Mouse (Mus musculus): Measurements from ENCODE around the gene Dzank1. TPM values are rescaled to one million over a fixed set of nuclear protein-coding genes. Genes with fewer than 3 reads are reported as not detected.

Dzank1 gene
- polyA plus RNA-seq, 1 experiment from 2014 or later: 1.2 TPM

DNA sequence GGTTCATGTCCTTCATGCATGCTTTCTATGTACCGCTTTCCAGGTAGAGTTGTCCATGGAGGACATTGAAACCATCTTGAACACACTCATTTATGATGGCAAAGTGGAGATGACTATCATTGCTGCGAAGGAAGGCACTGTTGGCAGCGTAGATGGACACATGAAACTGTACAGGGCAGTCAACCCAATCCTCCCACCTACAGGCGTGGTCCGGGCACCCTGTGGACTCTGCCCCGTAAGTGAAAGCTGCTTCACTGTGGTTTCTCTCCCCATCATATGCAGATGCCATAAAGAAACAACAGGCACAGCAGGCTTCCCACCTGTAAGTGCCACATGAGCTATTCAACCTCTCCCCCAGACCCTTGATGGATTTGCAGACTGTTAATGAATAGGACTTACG, 9.9 kb upstream of the Dzank1 start:
- Histone ChIP-seq H3K4me3 (ENCODE audit: low read depth, low read length) (no peak overlapping the region), H3K4me1 (ENCODE audit: insufficient read depth, low read depth, low read length) (no peaks in the 10 kb centered on the region), H3K9ac (replicated peaks; ENCODE audit: low read depth) (no peak overlapping the region), H3K36me3 (ENCODE audit: insufficient read depth, low read length) (peaks cover 47% of the 10 kb centered on the region; the same call in 1 of the 2 replicates), H3K27me3 (replicated peaks; ENCODE audit: insufficient read depth, low read length) (no peaks in the 10 kb centered on the region), H3K9me3 (ENCODE audit: low read length) (no peaks in the 10 kb centered on the region), H3K4me2 (replicated peaks; ENCODE audit: low read depth, low read length) (no peak overlapping the region), H3K27ac (ENCODE audit: low read length) (no peak overlapping the region)
- 91% methylated on average over 7 of the region's 7 CpGs for WGBS
- ATAC-seq: no peak
- DNase-seq (ENCODE audit: low spot score): no peak
- TF ChIP-seq CTCF (IDR thresholded peaks at IDR 0.05) (no peak), EP300 (IDR thresholded peaks at IDR 0.05) (no peak)

GRCm38 (mm10) chr2:144527821-144528174, 584 bp upstream of the Dzank1 start:
- WGBS: under 1% methylated on average over 25 of the region's 25 CpGs
- no peaks in the 10 kb centered on the region for H3K27me3 ChIP-seq (replicated peaks; ENCODE audit: insufficient read depth, low read length)
- H3K9ac ChIP-seq (replicated peaks; ENCODE audit: low read depth): peak overlapping the region; percentile 97
- peak overlapping the region; percentile 87 for H3K4me2 ChIP-seq (replicated peaks; ENCODE audit: low read depth, low read length)
- no peaks in the 10 kb centered on the region; the same call in 1 of the 2 replicates for H3K36me3 ChIP-seq (ENCODE audit: insufficient read depth, low read length)
- DNase-seq (ENCODE audit: low spot score) (peak; percentile 12), ATAC-seq (peak; percentile 25)
- H3K4me1 ChIP-seq (ENCODE audit: insufficient read depth, low read depth, low read length): no peaks in the 10 kb centered on the region
- H3K9me3 ChIP-seq (ENCODE audit: low read length): no peaks in the 10 kb centered on the region
- peak overlapping the region; percentile 92 for H3K27ac ChIP-seq (ENCODE audit: low read length)
- TF ChIP-seq EP300 (IDR thresholded peaks at IDR 0.05): no peak
- TF ChIP-seq CTCF (IDR thresholded peaks at IDR 0.05): no peak
- peak overlapping the region; percentile 93 for H3K4me3 ChIP-seq (ENCODE audit: low read depth, low read length)

GRCm38 (mm10) chr2:144525856-144526255, 1.4 kb downstream of the Dzank1 start:
- H3K4me2 ChIP-seq (replicated peaks; ENCODE audit: low read depth, low read length): no peak overlapping the region
- no peak overlapping the region for H3K4me3 ChIP-seq (ENCODE audit: low read depth, low read length)
- no peaks in the 10 kb centered on the region for H3K36me3 ChIP-seq (ENCODE audit: insufficient read depth, low read length)
- 58% methylated on average over 10 of the region's 10 CpGs for WGBS
- DNase-seq (ENCODE audit: low spot score): no peak
- no peaks in the 10 kb centered on the region for H3K4me1 ChIP-seq (ENCODE audit: insufficient read depth, low read depth, low read length)
- no peak for ATAC-seq
- H3K9me3 ChIP-seq (ENCODE audit: low read length): no peaks in the 10 kb centered on the region
- no peaks in the 10 kb centered on the region for H3K27me3 ChIP-seq (replicated peaks; ENCODE audit: insufficient read depth, low read length)
- H3K9ac ChIP-seq (replicated peaks; ENCODE audit: low read depth): no peak overlapping the region
- H3K27ac ChIP-seq (ENCODE audit: low read length): no peak overlapping the region
- TF ChIP-seq CTCF (IDR thresholded peaks at IDR 0.05): no peak
- TF ChIP-seq EP300 (IDR thresholded peaks at IDR 0.05): no peak

- no peak for ATAC-seq
- no peak overlapping the region for H3K9ac ChIP-seq (replicated peaks; ENCODE audit: low read depth)
- H3K36me3 ChIP-seq (ENCODE audit: insufficient read depth, low read length): no peaks in the 10 kb centered on the region
- no peak for DNase-seq (ENCODE audit: low spot score)
- no peak overlapping the region for H3K27ac ChIP-seq (ENCODE audit: low read length)
- no peaks in the 10 kb centered on the region for H3K9me3 ChIP-seq (ENCODE audit: low read length)
- no peaks in the 10 kb centered on the region for H3K4me1 ChIP-seq (ENCODE audit: insufficient read depth, low read depth, low read length)
- no peaks in the 10 kb centered on the region for H3K27me3 ChIP-seq (replicated peaks; ENCODE audit: insufficient read depth, low read length)
- no peak overlapping the region for H3K4me2 ChIP-seq (replicated peaks; ENCODE audit: low read depth, low read length)
- H3K4me3 ChIP-seq (ENCODE audit: low read depth, low read length): no peak overlapping the region
- TF ChIP-seq CTCF (IDR thresholded peaks at IDR 0.05): no peak
- no peak for TF ChIP-seq EP300 (IDR thresholded peaks at IDR 0.05)
- 70% methylated on average over 3 of the region's 3 CpGs for WGBS
Observed at GRCm38 (mm10) chr2:144519772-144520171, 7.4 kb downstream of the Dzank1 start.

DNA sequence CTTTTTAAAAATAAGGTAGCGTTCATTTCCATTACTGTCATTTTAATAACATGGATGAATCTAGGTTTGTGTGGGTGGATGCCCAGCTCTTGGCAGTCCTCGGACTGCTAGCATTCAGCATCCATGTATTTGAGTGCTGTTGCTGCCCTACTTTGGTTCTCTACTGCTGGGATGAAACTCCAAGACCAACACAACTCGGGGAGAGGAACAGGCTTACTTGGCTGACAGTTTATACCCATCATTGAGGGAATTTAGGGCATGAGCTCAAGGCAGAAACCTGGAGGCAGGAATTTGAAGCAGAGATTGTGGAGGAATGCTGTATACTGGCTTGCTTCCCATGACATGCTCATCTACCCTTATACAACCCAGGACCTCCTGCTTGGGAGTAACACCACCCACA, 12.6 kb downstream of the Dzank1 start:
- H3K27ac ChIP-seq (ENCODE audit: low read length): no peak overlapping the region
- H3K9me3 ChIP-seq (ENCODE audit: low read length): no peaks in the 10 kb centered on the region
- TF ChIP-seq EP300 (IDR thresholded peaks at IDR 0.05) (no peak), CTCF (IDR thresholded peaks at IDR 0.05) (no peak)
- H3K4me2 ChIP-seq (replicated peaks; ENCODE audit: low read depth, low read length): no peak overlapping the region
- DNase-seq (ENCODE audit: low spot score) (no peak), ATAC-seq (no peak)
- H3K4me1 ChIP-seq (ENCODE audit: insufficient read depth, low read depth, low read length): no peaks in the 10 kb centered on the region
- no peak overlapping the region for H3K4me3 ChIP-seq (ENCODE audit: low read depth, low read length)
- WGBS: 72% methylated on average over 3 of the region's 3 CpGs
- no peaks in the 10 kb centered on the region for H3K27me3 ChIP-seq (replicated peaks; ENCODE audit: insufficient read depth, low read length)
- no peak overlapping the region for H3K9ac ChIP-seq (replicated peaks; ENCODE audit: low read depth)
- H3K36me3 ChIP-seq (ENCODE audit: insufficient read depth, low read length): no peaks in the 10 kb centered on the region

DNA sequence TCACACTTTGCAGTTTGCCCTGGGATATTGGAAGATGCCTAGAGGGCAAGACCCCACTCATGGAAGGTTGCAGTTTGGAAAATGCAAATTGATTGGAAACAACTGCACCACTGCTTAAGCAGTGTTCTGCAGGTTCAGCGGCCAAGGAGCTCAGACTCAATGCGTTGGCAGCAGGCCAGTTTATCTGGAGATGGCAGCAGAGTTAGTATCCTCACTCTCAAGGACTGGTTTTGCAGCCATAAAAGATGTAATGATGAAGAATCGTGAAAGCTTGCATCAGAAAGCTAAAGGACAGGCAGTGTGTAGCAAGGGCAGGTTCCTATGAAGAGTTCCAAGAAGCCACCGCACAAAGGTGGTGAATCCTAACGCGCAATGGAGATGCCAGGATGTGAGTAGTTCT, 25.1 kb downstream of the Dzank1 start:
- DNase-seq (ENCODE audit: low spot score): no peak

DNA sequence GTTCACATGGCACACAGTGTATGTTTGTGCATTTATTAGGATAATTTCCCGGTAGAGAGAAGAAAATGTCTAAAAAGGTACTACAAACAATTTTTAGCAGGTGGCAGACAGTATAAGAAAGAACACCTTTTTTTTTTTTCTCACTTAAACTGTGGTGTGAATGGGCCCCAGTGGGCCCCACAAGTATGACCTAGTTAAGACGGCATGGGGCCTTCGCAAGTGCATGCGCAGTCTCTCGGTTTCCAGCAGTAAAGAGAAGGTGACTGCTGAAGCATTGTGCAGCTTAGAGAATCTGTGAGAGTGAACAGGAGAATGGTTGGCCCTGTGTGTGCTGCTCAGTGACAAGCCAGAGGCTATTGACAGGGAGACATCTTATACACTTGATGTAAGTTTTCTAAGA, 37.9 kb downstream of the Dzank1 start:
- no peak for ATAC-seq
- H3K4me1 ChIP-seq (ENCODE audit: insufficient read depth, low read depth, low read length): no peaks in the 10 kb centered on the region
- WGBS: 84% methylated on average over 5 of the region's 5 CpGs
- H3K27me3 ChIP-seq (replicated peaks; ENCODE audit: insufficient read depth, low read length): no peaks in the 10 kb centered on the region
- no peak overlapping the region for H3K9ac ChIP-seq (replicated peaks; ENCODE audit: low read depth)
- TF ChIP-seq CTCF (IDR thresholded peaks at IDR 0.05) (no peak), EP300 (IDR thresholded peaks at IDR 0.05) (no peak)
- H3K4me2 ChIP-seq (replicated peaks; ENCODE audit: low read depth, low read length): no peak overlapping the region
- DNase-seq (ENCODE audit: low spot score): no peak
- H3K4me3 ChIP-seq (ENCODE audit: low read depth, low read length): no peak overlapping the region
- H3K9me3 ChIP-seq (ENCODE audit: low read length): no peaks in the 10 kb centered on the region
- H3K36me3 ChIP-seq (ENCODE audit: insufficient read depth, low read length): no peaks in the 10 kb centered on the region
- no peak overlapping the region for H3K27ac ChIP-seq (ENCODE audit: low read length)

More for the DNA sequence above, 25.1 kb downstream of the Dzank1 start:
- Histone ChIP-seq H3K36me3 (ENCODE audit: insufficient read depth, low read length) (no peaks in the 10 kb centered on the region), H3K4me3 (ENCODE audit: low read depth, low read length) (no peak overlapping the region), H3K27me3 (replicated peaks; ENCODE audit: insufficient read depth, low read length) (no peaks in the 10 kb centered on the region), H3K9ac (replicated peaks; ENCODE audit: low read depth) (no peak overlapping the region), H3K4me1 (ENCODE audit: insufficient read depth, low read depth, low read length) (no peaks in the 10 kb centered on the region), H3K9me3 (ENCODE audit: low read length) (no peaks in the 10 kb centered on the region), H3K27ac (ENCODE audit: low read length) (no peak overlapping the region), H3K4me2 (replicated peaks; ENCODE audit: low read depth, low read length) (no peak overlapping the region)
- TF ChIP-seq EP300 (IDR thresholded peaks at IDR 0.05) (no peak), CTCF (IDR thresholded peaks at IDR 0.05) (no peak)
- 76% methylated on average over 6 of the region's 6 CpGs for WGBS
- no peak for ATAC-seq
